Mouse (Mus musculus) kidney, embryonic 15.5 days (tissue): Measurements from ENCODE around the gene Qtrt2. TPM values are rescaled to one million over a fixed set of nuclear protein-coding genes. Genes with fewer than 3 reads are reported as not detected.

Experiments used
- polyA plus RNA-seq: library from polyadenylated mRNA; unstranded; fragments of >200 nt; fragmentation: Nextera tagmentation; extraction: Ambion mirVana; gene quantifications from 2 replicates; pipeline ENCODE4 v1.2.1, GENCODE M21; 2015

The Qtrt2 gene
- polyA plus RNA-seq, 1 experiment from 2014 or later = 30.3 TPM

Other genes with a start within 250 kb of the Qtrt2 start
- gene Drd3, start 172.8 kb downstream of the Qtrt2 start, polyA plus RNA-seq = not detected in 2 replicates
- gene Ccdc191, start 37.0 kb downstream of the Qtrt2 start, polyA plus RNA-seq = 15.2 and 16.7 TPM in 2 replicates
- 1.7 and 1.9 TPM in 2 replicates for gene Zdhhc23, start 53.0 kb upstream of the Qtrt2 start, polyA plus RNA-seq
- 6.6 and 7.9 TPM in 2 replicates for gene Gramd1c, start 136.5 kb upstream of the Qtrt2 start, polyA plus RNA-seq
- gene Atp6v1a, start 212.9 kb upstream of the Qtrt2 start, polyA plus RNA-seq = 77.5 and 82.3 TPM in 2 replicates
- gene Naa50, start 213.0 kb upstream of the Qtrt2 start, polyA plus RNA-seq = 114 and 130 TPM in 2 replicates
- 3.0 and 3.3 TPM in 2 replicates for gene Usf3, start 246.4 kb upstream of the Qtrt2 start, polyA plus RNA-seq